Mouse (Mus musculus): ENCODE data around the gene Ei24. TPM values are rescaled to one million over a fixed set of nuclear protein-coding genes. Genes with fewer than 3 reads are reported as not detected.

The Ei24 gene
- polyA plus RNA-seq, 1 experiment from 2014 or later, result 25.2 TPM

DNA sequence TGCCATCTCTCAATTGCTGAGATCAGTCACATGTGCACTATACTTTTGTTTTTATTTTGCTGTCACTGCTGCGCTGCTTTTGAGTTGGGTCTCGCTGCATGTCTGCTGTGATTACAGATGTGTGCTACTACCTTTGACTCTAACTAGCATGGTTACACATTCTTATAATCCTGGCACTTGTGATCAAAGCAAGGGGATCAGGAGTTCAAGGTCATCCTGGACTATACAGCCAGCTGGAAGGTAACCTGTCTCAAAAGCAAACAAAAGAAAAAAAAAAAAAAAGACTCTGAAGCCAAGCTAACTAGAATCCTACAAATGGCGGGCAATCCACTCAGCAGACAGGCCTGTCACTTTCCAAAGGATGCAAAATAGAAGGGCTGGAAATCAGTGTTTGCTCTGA, 5.0 kb downstream of the Ei24 start:
- H3K36me3 ChIP-seq (replicated peaks), result peaks cover 34% of the 10 kb centered on the region
- no peak overlapping the region for H3K4me3 ChIP-seq (replicated peaks)
- H3K27ac ChIP-seq (replicated peaks), result no peak overlapping the region
- ATAC-seq (ENCODE audit: insufficient read depth), result no peak
- H3K27me3 ChIP-seq, result no peaks in the 10 kb centered on the region
- H3K9ac ChIP-seq, result no peak overlapping the region
- 66% methylated on average over 3 of the region's 3 CpGs for WGBS (ENCODE audit: insufficient replicate concordance)
- H3K4me1 ChIP-seq (replicated peaks), result peaks cover 21% of the 10 kb centered on the region
- H3K4me2 ChIP-seq, result no peak overlapping the region
- no peaks in the 10 kb centered on the region for H3K9me3 ChIP-seq (replicated peaks)

DNA sequence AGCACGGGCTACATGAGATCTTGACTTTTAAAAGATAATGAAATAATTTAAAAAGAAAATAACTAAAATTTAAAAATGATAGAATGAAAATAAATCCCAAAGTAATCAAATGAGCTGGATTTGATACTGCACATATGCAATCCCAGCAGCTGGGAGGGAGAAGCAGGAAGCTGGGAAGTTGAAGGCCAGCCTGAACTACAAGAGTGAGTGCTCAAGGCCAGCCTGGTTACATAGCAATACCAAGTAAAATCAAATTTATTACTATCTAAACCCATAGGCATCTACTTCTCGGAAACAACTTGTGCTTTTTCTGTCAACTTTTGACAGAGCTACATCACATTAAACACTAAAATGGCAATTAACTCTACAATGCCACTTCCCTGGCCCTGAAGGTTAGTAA, 13.3 kb downstream of the Ei24 start:
- Histone ChIP-seq H3K9me3 (replicated peaks) (no peaks in the 10 kb centered on the region), H3K27me3 (no peaks in the 10 kb centered on the region), H3K36me3 (replicated peaks) (peaks cover 79% of the 10 kb centered on the region), H3K4me3 (replicated peaks) (no peak overlapping the region), H3K27ac (replicated peaks) (no peak overlapping the region), H3K4me2 (no peak overlapping the region), H3K4me1 (replicated peaks) (no peaks in the 10 kb centered on the region), H3K9ac (no peak overlapping the region)
- WGBS (ENCODE audit: insufficient replicate concordance), result 73% methylated on average over 2 of the region's 2 CpGs
- ATAC-seq (ENCODE audit: insufficient read depth), result no peak

DNA sequence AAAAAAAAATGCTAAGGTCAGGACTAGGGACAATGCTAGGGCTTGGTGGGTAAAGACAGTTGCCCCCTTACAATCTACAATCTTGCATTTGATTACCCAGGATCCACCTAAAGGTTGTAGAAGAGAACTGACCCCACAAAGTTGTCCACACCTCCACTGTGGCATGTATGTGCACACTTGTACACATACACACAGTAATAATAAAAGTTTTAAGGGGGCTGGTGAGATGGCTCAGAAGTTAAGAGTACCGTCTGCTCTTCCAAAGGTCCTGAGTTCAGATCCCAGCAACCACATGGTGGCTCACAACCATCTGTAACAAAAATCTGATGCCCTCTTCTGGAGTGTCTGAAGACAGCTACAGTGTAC, 28.2 kb downstream of the Ei24 start:
- ATAC-seq (ENCODE audit: insufficient read depth), result no peak
- peak overlapping the region; percentile 82 for H3K4me2 ChIP-seq
- 69% methylated on average over 1 of the region's 1 CpGs for WGBS (ENCODE audit: insufficient replicate concordance)
- no peaks in the 10 kb centered on the region for H3K27me3 ChIP-seq
- H3K4me3 ChIP-seq (replicated peaks), result peak overlapping the region; percentile 100
- H3K9me3 ChIP-seq (replicated peaks), result no peaks in the 10 kb centered on the region
- peaks cover 22% of the 10 kb centered on the region for H3K4me1 ChIP-seq (replicated peaks)
- peak overlapping the region; percentile 96 for H3K27ac ChIP-seq (replicated peaks)
- H3K36me3 ChIP-seq (replicated peaks), result peaks cover 9% of the 10 kb centered on the region
- peak overlapping the region; percentile 81; the same call in 1 of the 2 replicates for H3K9ac ChIP-seq

DNA sequence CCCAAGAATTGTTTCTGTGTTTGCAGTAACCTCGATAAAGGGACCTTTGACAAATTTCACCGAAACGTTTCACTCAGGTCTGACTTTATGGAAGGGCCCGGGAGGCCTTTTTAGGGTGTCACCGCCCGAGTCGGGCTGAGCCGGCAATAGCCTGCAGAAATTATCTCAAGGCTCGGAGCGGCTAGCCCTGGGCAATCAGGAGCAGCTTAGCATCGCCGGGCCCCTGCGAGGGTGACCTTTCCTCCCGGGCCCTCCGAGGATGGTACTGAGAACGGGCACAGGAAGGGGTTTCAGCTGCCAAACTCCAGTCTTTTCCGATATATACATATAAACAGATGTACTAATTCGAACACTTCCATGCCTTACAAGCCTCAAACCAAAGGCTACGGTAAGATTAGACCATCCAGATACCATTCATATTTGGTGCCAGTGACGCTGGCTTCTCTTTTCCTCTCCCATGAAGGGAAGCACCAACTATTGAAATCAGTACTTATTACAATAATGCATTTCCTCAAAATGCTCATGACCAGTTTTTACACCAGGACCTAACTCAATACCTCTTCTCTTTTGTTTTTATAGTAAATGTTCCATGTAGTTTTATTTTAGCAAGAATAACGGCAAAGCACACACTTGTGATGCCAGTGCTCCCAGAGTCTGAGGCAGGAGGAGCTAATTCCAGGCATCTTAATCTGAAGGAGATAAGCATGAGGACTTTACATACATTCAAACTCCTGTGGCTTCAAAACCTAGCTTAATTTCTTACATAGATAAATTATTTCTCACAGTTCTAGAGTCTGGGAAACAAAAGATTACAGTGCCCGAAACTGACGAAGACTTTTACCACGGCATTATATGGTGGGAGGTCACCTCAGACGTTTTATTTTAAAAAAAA, 28.8 kb downstream of the Ei24 start:
- ATAC-seq (ENCODE audit: insufficient read depth), result peak; percentile 37
- Histone ChIP-seq H3K27ac (replicated peaks) (peak overlapping the region; percentile 96), H3K27me3 (no peaks in the 10 kb centered on the region), H3K4me3 (replicated peaks) (peak overlapping the region; percentile 100), H3K36me3 (replicated peaks) (peaks cover 14% of the 10 kb centered on the region), H3K9me3 (replicated peaks) (no peaks in the 10 kb centered on the region), H3K4me2 (peak overlapping the region; percentile 82), H3K4me1 (replicated peaks) (peaks cover 22% of the 10 kb centered on the region), H3K9ac (peak overlapping the region; percentile 81)
- WGBS (ENCODE audit: insufficient replicate concordance), result 4% methylated on average over 25 of the region's 25 CpGs

DNA sequence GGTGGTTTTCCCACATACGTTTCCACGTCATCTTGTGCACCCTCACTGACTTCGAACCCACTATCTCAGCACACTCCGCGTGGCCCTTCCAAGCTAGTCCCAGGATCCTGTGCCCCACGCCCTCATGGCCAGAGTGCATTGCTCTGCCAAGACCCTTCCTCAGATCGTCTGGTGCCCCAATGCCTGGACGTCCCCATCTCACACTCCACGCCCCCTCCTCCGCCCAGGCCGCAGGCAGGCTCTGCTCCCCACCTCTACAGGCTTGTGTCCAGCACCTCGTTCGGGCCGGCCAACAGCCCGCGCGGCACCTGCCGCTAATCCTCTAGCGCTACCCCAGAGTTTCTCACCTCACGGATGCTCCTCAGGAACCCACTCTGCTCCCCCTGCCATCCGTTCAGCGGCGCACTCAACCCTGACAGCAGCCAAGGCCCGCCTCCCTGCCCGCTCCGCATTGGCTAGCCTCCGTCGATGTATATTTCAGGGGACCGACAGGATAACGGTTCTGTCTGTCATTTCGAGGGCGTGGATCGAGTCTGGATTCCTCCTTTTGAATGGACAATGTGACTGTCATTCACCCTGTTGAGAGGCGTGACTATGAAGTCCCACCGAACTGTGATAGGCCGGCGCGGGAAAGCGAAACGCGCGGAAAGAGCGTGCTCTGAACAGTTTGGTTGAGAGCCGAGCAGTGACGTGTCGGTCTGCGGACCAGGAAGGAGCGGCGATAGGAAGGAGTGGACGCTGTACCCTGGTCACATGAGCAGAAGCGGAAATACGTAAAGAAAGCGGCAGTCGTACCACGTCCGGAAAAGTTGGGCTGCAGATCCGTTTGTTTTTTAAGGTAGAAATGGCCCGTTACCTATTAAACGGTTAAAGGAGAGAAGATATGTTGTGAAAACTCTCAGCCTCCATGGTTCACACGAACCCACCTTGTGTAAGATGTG, 29.7 kb downstream of the Ei24 start, which contains the start of gene Stt3a:
Stt3a (minus strand) TSS at position 477 of the 941 bp plus-strand sequence.
- peaks cover 22% of the 10 kb centered on the region for H3K36me3 ChIP-seq (replicated peaks)
- peak within 1 kb of the TSS; percentile 100 for H3K4me3 ChIP-seq (replicated peaks)
- peaks cover 22% of the 10 kb centered on the region for H3K4me1 ChIP-seq (replicated peaks)
- H3K27me3 ChIP-seq, result no peaks in the 10 kb centered on the region
- peak within 1 kb of the TSS; percentile 87 for H3K9ac ChIP-seq
- H3K27ac ChIP-seq (replicated peaks), result peak within 1 kb of the TSS; percentile 96
- under 1% methylated on average over 60 of the region's 60 CpGs for WGBS (ENCODE audit: insufficient replicate concordance)
- no peaks in the 10 kb centered on the region for H3K9me3 ChIP-seq (replicated peaks)
- ATAC-seq (ENCODE audit: insufficient read depth), result peak; percentile 98
- peak within 1 kb of the TSS; percentile 83 for H3K4me2 ChIP-seq

DNA sequence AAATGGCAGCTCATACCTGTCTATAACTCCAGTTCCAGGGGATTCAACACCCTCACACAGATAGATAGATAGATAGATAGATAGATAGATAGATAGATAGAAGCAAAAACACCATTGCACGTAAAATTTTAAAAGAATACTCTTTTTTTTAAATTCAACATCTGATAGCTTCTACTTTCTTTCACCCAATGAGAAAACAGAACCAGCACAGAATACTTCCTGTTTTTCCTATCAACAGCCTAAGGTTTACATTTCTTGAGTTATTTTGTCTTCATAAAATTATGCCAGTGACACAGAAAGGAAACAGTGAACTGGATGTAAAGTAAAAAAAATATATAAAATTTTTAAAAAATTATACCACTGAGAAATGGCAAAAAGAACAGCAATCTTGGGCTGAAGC, 32.8 kb downstream of the Ei24 start:
- H3K4me3 ChIP-seq (replicated peaks), result no peak overlapping the region
- ATAC-seq (ENCODE audit: insufficient read depth), result no peak
- H3K4me1 ChIP-seq (replicated peaks), result peaks cover 22% of the 10 kb centered on the region
- peaks cover 37% of the 10 kb centered on the region for H3K36me3 ChIP-seq (replicated peaks)
- WGBS (ENCODE audit: insufficient replicate concordance), result 69% methylated on average over 1 of the region's 1 CpGs
- no peaks in the 10 kb centered on the region for H3K9me3 ChIP-seq (replicated peaks)
- no peak overlapping the region for H3K27ac ChIP-seq (replicated peaks)
- no peak overlapping the region for H3K9ac ChIP-seq
- H3K4me2 ChIP-seq, result no peak overlapping the region
- no peaks in the 10 kb centered on the region for H3K27me3 ChIP-seq

Other genes with a start within 250 kb of the Ei24 start
- gene Gm17689, start 214.8 kb downstream of the Ei24 start, polyA plus RNA-seq (2015; fragmentation: Nextera tagmentation; extraction: Ambion mirVana), result not detected in 2 replicates
- not detected in 2 replicates for gene A630095E13Rik, start 154.0 kb downstream of the Ei24 start, polyA plus RNA-seq (2015; fragmentation: Nextera tagmentation; extraction: Ambion mirVana)
- gene Acrv1, start 104.2 kb downstream of the Ei24 start, polyA plus RNA-seq (2015; fragmentation: Nextera tagmentation; extraction: Ambion mirVana), result not detected in 2 replicates
- 13.2 and 16.9 TPM in 2 replicates for gene Chek1, start 70.3 kb downstream of the Ei24 start, polyA plus RNA-seq (2015; fragmentation: Nextera tagmentation; extraction: Ambion mirVana)
- gene Stt3a, start 29.7 kb downstream of the Ei24 start, polyA plus RNA-seq (2015; fragmentation: Nextera tagmentation; extraction: Ambion mirVana), result 173 and 182 TPM in 2 replicates
- gene Fez1, start 24.5 kb upstream of the Ei24 start, polyA plus RNA-seq (2015; fragmentation: Nextera tagmentation; extraction: Ambion mirVana), result 0.55 and 0.92 TPM in 2 replicates

All from liver, embryonic 15.5 days (tissue).